Mouse (Mus musculus): ENCODE measurements around the gene Zdhhc14. TPM values are rescaled to one million over a fixed set of nuclear protein-coding genes. Genes with fewer than 3 reads are reported as not detected.

Zdhhc14 gene
- 2.2 and 2.6 TPM in 2 replicates for polyA plus RNA-seq (2012; rRNA removed)
- polyA plus RNA-seq (2014; fragmentation: Nextera tagmentation; extraction: Ambion mirVana) = 4.7 and 5.8 TPM in 2 replicates

GRCm38 (mm10) chr17:5491801-5492745 lies at the start of gene Zdhhc14:
Zdhhc14 (plus strand) TSS chr17:5492557.
- Histone ChIP-seq H3K27ac (peak within 1 kb of the TSS; percentile 77), H3K27me3 (ENCODE audit: control insufficient read depth, insufficient read depth, low read length) (no peaks in the 10 kb centered on the region), H3K4me3 (ENCODE audit: insufficient read depth in 1 of 2, low read depth in 2 of 2, low read length in 2 of 2) (peak within 1 kb of the TSS; percentile 83 to 88), H3K9me3 (ENCODE audit: control insufficient read depth, low read length) (no peaks in the 10 kb centered on the region), H3K4me2 (ENCODE audit: low read depth) (peak within 1 kb of the TSS; percentile 99), H3K36me3 (replicated peaks; ENCODE audit: control insufficient read depth, insufficient read depth, low read depth) (peaks cover 15% of the 10 kb centered on the region), H3K4me1 (replicated peaks; ENCODE audit: control insufficient read depth in 2 of 2, insufficient read depth in 2 of 2, low read length in 1 of 2) (peaks cover 16 to 28% of the 10 kb centered on the region in 2 experiments), H3K9ac (replicated peaks) (peak within 1 kb of the TSS; percentile 90)
- DNase-seq (ENCODE audit: low read depth in 3 of 3, low spot score in 3 of 3) (peak; percentile 84 to 85 (median 85)), ATAC-seq (ENCODE audit: insufficient read depth) (peak; percentile 89)
- WGBS (ENCODE audit: insufficient replicate concordance) = under 1% methylated on average over 70 of the region's 70 CpGs
- TF ChIP-seq CTCF (IDR thresholded peaks at IDR 0.05; ENCODE audit: low read depth) = no peak
- TF ChIP-seq EP300 (IDR thresholded peaks at IDR 0.05; ENCODE audit: low read depth) = no peak

- no peaks in the 10 kb centered on the region for H3K9me3 ChIP-seq (ENCODE audit: control insufficient read depth, low read length)
- no peak for DNase-seq (ENCODE audit: low read depth in 3 of 3, low spot score in 3 of 3)
- peaks cover 6% of the 10 kb centered on the region for H3K27me3 ChIP-seq (ENCODE audit: control insufficient read depth, insufficient read depth, low read length)
- H3K4me1 ChIP-seq (replicated peaks; ENCODE audit: control insufficient read depth in 2 of 2, insufficient read depth in 2 of 2, low read length in 1 of 2) = peaks cover 7 to 9% of the 10 kb centered on the region in 2 experiments
- no peak overlapping the region for H3K4me2 ChIP-seq (ENCODE audit: low read depth)
- H3K9ac ChIP-seq (replicated peaks) = no peak overlapping the region
- H3K27ac ChIP-seq = no peak overlapping the region
- WGBS (ENCODE audit: insufficient replicate concordance) = 66% methylated on average over 3 of the region's 3 CpGs
- no peak overlapping the region for H3K4me3 ChIP-seq (ENCODE audit: insufficient read depth in 1 of 2, low read depth in 2 of 2, low read length in 2 of 2)
- TF ChIP-seq CTCF (IDR thresholded peaks at IDR 0.05; ENCODE audit: low read depth) = no peak
- TF ChIP-seq EP300 (IDR thresholded peaks at IDR 0.05; ENCODE audit: low read depth) = no peak
- no peak for ATAC-seq (ENCODE audit: insufficient read depth)
- no peaks in the 10 kb centered on the region; the same call in 1 of the 2 replicates for H3K36me3 ChIP-seq (replicated peaks; ENCODE audit: control insufficient read depth, insufficient read depth, low read depth)
Observed at GRCm38 (mm10) chr17:5443260-5443659, 49.1 kb upstream of the Zdhhc14 start.

- no peak for ATAC-seq (ENCODE audit: insufficient read depth)
- Histone ChIP-seq H3K9ac (replicated peaks) (no peak overlapping the region), H3K27me3 (ENCODE audit: control insufficient read depth, insufficient read depth, low read length) (peaks cover 7% of the 10 kb centered on the region), H3K4me3 (ENCODE audit: insufficient read depth in 1 of 2, low read depth in 2 of 2, low read length in 2 of 2) (no peak overlapping the region), H3K36me3 (replicated peaks; ENCODE audit: control insufficient read depth, insufficient read depth, low read depth) (no peaks in the 10 kb centered on the region), H3K4me1 (replicated peaks; ENCODE audit: control insufficient read depth in 2 of 2, insufficient read depth in 2 of 2, low read length in 1 of 2) (peaks cover 7 to 9% of the 10 kb centered on the region in 2 experiments), H3K9me3 (ENCODE audit: control insufficient read depth, low read length) (no peaks in the 10 kb centered on the region), H3K4me2 (ENCODE audit: low read depth) (no peak overlapping the region), H3K27ac (no peak overlapping the region)
- TF ChIP-seq CTCF (IDR thresholded peaks at IDR 0.05; ENCODE audit: low read depth) = no peak
- TF ChIP-seq EP300 (IDR thresholded peaks at IDR 0.05; ENCODE audit: low read depth) = no peak
- WGBS (ENCODE audit: insufficient replicate concordance) = 51% methylated on average over 5 of the region's 5 CpGs
- no peak for DNase-seq (ENCODE audit: low read depth in 3 of 3, low spot score in 3 of 3)
Observed at GRCm38 (mm10) chr17:5443751-5444150, 48.6 kb upstream of the Zdhhc14 start.

- Histone ChIP-seq H3K4me3 (ENCODE audit: insufficient read depth in 1 of 2, low read depth in 2 of 2, low read length in 2 of 2) (no peak overlapping the region), H3K4me1 (replicated peaks; ENCODE audit: control insufficient read depth in 2 of 2, insufficient read depth in 2 of 2, low read length in 1 of 2) (no peaks in the 10 kb centered on the region), H3K27me3 (ENCODE audit: control insufficient read depth, insufficient read depth, low read length) (peaks cover 4% of the 10 kb centered on the region; the same call in 1 of the 2 replicates), H3K9ac (replicated peaks) (no peak overlapping the region), H3K36me3 (replicated peaks; ENCODE audit: control insufficient read depth, insufficient read depth, low read depth) (no peaks in the 10 kb centered on the region), H3K4me2 (ENCODE audit: low read depth) (no peak overlapping the region), H3K27ac (no peak overlapping the region), H3K9me3 (ENCODE audit: control insufficient read depth, low read length) (no peaks in the 10 kb centered on the region)
- TF ChIP-seq CTCF (IDR thresholded peaks at IDR 0.05; ENCODE audit: low read depth) (no peak), EP300 (IDR thresholded peaks at IDR 0.05; ENCODE audit: low read depth) (no peak)
- no peak for DNase-seq (ENCODE audit: low read depth in 3 of 3, low spot score in 3 of 3)
- 50% methylated on average over 4 of the region's 4 CpGs for WGBS (ENCODE audit: insufficient replicate concordance)
- no peak for ATAC-seq (ENCODE audit: insufficient read depth)
Observed at GRCm38 (mm10) chr17:5453657-5454056, 38.7 kb upstream of the Zdhhc14 start.

- H3K4me1 ChIP-seq (replicated peaks; ENCODE audit: control insufficient read depth in 2 of 2, insufficient read depth in 2 of 2, low read length in 1 of 2) = no peaks in the 10 kb centered on the region
- TF ChIP-seq EP300 (IDR thresholded peaks at IDR 0.05; ENCODE audit: low read depth) (no peak), CTCF (IDR thresholded peaks at IDR 0.05; ENCODE audit: low read depth) (no peak)
- no peak for ATAC-seq (ENCODE audit: insufficient read depth)
- H3K27me3 ChIP-seq (ENCODE audit: control insufficient read depth, insufficient read depth, low read length) = no peaks in the 10 kb centered on the region; the same call in none of the 2 replicates
- 92% methylated on average over 2 of the region's 2 CpGs for WGBS (ENCODE audit: insufficient replicate concordance)
- no peak overlapping the region for H3K27ac ChIP-seq
- no peak overlapping the region for H3K9ac ChIP-seq (replicated peaks)
- no peak overlapping the region for H3K4me3 ChIP-seq (ENCODE audit: insufficient read depth in 1 of 2, low read depth in 2 of 2, low read length in 2 of 2)
- no peak overlapping the region for H3K4me2 ChIP-seq (ENCODE audit: low read depth)
- no peaks in the 10 kb centered on the region for H3K9me3 ChIP-seq (ENCODE audit: control insufficient read depth, low read length)
- H3K36me3 ChIP-seq (replicated peaks; ENCODE audit: control insufficient read depth, insufficient read depth, low read depth) = no peaks in the 10 kb centered on the region
- DNase-seq (ENCODE audit: low read depth in 3 of 3, low spot score in 3 of 3) = no peak
Observed at GRCm38 (mm10) chr17:5463912-5464311, 28.4 kb upstream of the Zdhhc14 start.
